Mouse (Mus musculus) embryonic fibroblast, embryonic 13.5 days (primary cell): ENCODE measurements around the gene Sbds. TPM values are rescaled to one million over a fixed set of nuclear protein-coding genes. Genes with fewer than 3 reads are reported as not detected.

Source experiments
- H3K27ac ChIP-seq: 2 replicates; pipeline ENCODE4 v1.5.1; 2012; ENCODE audit warnings: low read length, control low read depth, inconsistent platforms; ENCODE audit not compliant: insufficient read depth
- H3K4me1 ChIP-seq: 2 replicates; pipeline ENCODE4 v1.6.1; 2011; ENCODE audit warnings: low read length; ENCODE audit not compliant: control insufficient read depth, insufficient read depth
- H3K4me3 ChIP-seq: 2 replicates; pipeline ENCODE4 v1.5.1; 2011; ENCODE audit warnings: mild to moderate bottlenecking, control low read depth, low read length; ENCODE audit not compliant: insufficient read depth
- CTCF ChIP-seq: IDR thresholded peaks from 2 replicates; pipeline ENCODE4 v1.5.1; 2011; ENCODE audit warnings: mild to moderate bottlenecking, control low read depth, low read length, moderate library complexity, borderline replicate concordance; ENCODE audit not compliant: insufficient read depth
- POLR2A ChIP-seq: IDR thresholded peaks from 2 replicates; pipeline ENCODE4 v1.6.1; 2011; ENCODE audit warnings: low read depth, mild to moderate bottlenecking, control low read depth, low read length, moderate library complexity
- polyA plus RNA-seq: library from polyadenylated mRNA; stranded (reverse); fragments of >200 nt; gene quantifications from 2 replicates; pipeline ENCODE4 v1.2.4, GENCODE M21; 2011; ENCODE audit warnings: low read depth; ENCODE audit not compliant: missing spikeins, insufficient read length

The Sbds gene
- polyA plus RNA-seq, 1 experiment = 56.5 TPM

DNA sequence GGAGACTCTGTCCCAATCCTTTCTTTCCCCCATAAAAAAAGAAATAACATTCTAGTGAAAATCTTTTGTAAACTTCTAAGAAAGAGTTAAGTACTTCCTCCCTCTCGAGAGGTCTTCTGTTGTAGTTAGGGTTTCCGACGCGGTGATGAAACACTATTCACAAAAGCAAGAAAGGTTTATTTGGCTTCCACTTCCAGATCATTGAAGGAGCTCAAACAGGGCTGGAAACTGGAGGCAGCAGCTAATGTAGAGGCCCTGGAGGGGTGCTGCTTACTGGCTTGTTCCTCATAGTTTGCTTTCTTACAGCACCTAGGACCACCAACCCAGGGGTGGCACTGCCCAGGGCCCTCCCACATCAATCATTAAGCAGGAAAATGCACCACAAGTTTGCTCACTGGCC lies 27.2 kb downstream of the Sbds start:
- Histone ChIP-seq H3K4me3 (no peak overlapping the region), H3K4me1 (peaks cover 3% of the 10 kb centered on the region; the same call in 1 of the 2 replicates), H3K27ac (no peak overlapping the region)
- TF ChIP-seq CTCF (no peak), POLR2A (no peak)

- H3K4me1 ChIP-seq = peaks cover 3% of the 10 kb centered on the region; the same call in 1 of the 2 replicates
- no peak overlapping the region for H3K4me3 ChIP-seq
- H3K27ac ChIP-seq = no peak overlapping the region
- no peak for TF ChIP-seq CTCF
- TF ChIP-seq POLR2A = no peak
Measured at GRCm38 (mm10) chr5:130226790-130227189, 28.5 kb downstream of the Sbds start.

DNA sequence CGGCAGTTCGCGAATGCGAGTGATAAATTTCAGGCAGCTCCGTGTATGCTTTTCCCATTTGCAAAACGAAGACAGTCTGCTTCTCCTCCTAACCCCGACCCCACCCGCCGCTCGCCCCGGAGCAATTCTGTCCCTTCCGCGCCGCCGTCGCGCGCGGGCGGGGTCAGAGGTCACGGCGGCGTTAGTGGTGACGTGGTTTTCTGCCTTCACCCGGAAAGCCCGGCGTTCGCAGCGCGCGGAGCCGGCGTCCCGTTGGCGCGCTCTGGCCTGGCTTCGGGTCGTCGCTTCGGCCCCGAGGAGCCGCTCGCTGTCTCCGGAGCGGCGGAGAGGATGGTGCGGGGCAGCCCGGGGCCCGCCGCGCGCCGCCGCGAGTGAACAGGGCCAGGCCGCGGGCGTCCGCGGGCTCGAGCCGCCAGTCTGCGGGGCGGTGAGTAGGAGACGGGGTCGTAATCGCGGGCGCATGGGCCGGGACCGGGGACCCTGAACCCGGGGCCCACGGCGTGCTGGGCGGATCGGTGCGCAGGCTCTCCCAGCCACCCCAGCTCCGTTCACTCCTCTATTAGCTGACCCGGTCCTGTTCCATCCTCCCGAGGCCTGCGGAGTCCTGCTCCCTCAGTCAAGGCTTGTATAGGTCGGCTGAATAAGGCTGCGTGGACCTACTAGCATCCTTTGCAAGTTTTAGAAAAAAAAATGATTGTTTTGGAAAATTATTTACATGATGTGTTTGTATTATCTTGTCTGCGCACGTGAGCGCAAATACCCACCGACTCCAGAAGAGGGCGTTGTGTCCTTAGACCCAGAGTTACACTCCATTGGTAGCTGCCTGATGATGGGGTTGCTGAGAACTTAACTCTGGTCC lies 33.0 kb downstream of the Sbds start:
- TF ChIP-seq POLR2A (peak; percentile 62), CTCF (peak; percentile 33; the same call in 1 of the 2 replicates)

GRCm38 (mm10) chr5:130221760-130222145 lies 33.6 kb downstream of the Sbds start:
- peaks cover under 1% of the 10 kb centered on the region; the same call in 1 of the 2 replicates for H3K4me1 ChIP-seq
- peak overlapping the region; percentile 90 for H3K4me3 ChIP-seq
- peak overlapping the region; percentile 29 for H3K27ac ChIP-seq
- no peak for TF ChIP-seq CTCF
- TF ChIP-seq POLR2A = no peak

More for the DNA sequence above, 33.0 kb downstream of the Sbds start:
- peaks cover 3% of the 10 kb centered on the region; the same call in 1 of the 2 replicates for H3K4me1 ChIP-seq
- H3K27ac ChIP-seq = peak overlapping the region; percentile 51
- H3K4me3 ChIP-seq = peak overlapping the region; percentile 90

- peak overlapping the region; percentile 90 for H3K4me3 ChIP-seq
- H3K4me1 ChIP-seq = no peaks in the 10 kb centered on the region
- TF ChIP-seq CTCF (no peak), POLR2A (no peak)
- H3K27ac ChIP-seq = peak overlapping the region; percentile 29; the same call in 1 of the 2 replicates
Measured at GRCm38 (mm10) chr5:130221316-130221715, 34.0 kb downstream of the Sbds start.

DNA sequence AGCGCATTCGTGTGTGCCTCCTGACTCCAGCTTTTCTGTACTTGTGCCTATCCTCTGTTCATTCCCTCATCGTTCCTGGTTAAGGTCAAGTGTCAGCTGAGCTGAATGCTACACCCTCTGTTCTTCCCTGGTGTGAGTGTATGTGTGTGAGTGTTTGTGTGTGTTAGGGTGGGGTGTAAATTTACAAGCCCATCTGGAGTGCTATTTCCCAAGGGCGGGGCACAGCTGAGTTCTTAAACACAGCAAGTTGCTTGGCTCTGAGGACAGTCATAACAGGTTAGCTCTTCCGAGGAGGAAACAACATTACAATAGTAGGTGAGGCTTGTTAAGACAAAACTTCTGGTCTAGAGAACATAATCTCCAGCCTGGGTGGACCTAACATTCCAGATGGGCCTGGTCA lies 37.0 kb downstream of the Sbds start:
- TF ChIP-seq POLR2A = no peak
- no peak for TF ChIP-seq CTCF
- Histone ChIP-seq H3K4me1 (no peaks in the 10 kb centered on the region), H3K4me3 (no peak overlapping the region), H3K27ac (no peak overlapping the region)

DNA sequence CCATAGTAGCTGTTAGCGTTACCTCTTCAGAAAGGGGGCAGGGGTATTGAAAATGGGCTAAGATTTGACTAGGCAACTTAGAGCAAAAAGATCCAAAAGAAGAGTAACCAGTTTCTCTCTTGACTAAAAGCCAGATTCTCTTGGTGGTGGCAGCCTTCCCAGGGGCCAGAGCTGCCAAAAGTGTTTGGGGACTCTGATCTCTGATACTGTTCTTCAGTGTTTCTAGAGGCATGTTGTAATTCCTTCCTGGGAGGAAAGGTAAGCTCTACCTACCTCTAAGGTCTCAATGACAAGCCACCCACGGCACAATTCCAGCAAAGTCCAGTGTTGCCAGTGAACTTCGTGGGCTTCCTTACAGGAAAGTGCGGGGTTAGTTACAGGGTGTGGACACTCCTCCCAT lies 37.9 kb downstream of the Sbds start:
- no peak for TF ChIP-seq POLR2A
- no peak for TF ChIP-seq CTCF
- H3K4me3 ChIP-seq = no peak overlapping the region

DNA sequence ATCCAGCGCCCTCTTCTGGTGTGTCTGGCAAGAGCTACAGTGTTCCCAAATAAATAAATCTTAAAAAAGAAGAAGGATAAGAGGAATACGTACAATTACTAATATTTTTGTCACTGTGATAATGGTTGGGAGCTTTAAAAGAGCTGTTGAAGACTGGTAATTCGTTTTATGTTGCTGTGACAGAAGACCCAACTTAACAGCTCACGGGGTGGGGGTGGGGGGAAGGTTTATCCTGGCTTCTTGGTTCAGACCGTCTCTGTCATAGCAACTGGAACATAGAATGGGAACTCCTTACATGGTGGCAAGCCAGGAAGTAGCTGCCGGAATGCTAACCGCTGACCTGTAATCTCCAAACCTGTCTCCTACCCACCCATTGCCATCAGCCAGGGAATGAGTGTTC lies 38.5 kb downstream of the Sbds start, which contains the start of gene Tmem248:
Gene Tmem248, plus strand, starts transcription at position 301 of the 400 bp plus-strand sequence.
- no peak for TF ChIP-seq CTCF
- no peak for TF ChIP-seq POLR2A
- Histone ChIP-seq H3K27ac (no peak within 1 kb of the TSS), H3K4me3 (no peak within 1 kb of the TSS), H3K4me1 (no peaks in the 10 kb centered on the region)

More for the DNA sequence above, 37.9 kb downstream of the Sbds start:
- H3K27ac ChIP-seq = no peak overlapping the region
- no peaks in the 10 kb centered on the region for H3K4me1 ChIP-seq

GRCm38 (mm10) chr5:130212956-130213355 lies 42.4 kb downstream of the Sbds start:
- TF ChIP-seq POLR2A (no peak), CTCF (no peak)
- Histone ChIP-seq H3K27ac (no peak overlapping the region), H3K4me1 (no peaks in the 10 kb centered on the region), H3K4me3 (no peak overlapping the region)

- no peaks in the 10 kb centered on the region; the same call in 1 of the 2 replicates for H3K4me1 ChIP-seq
- no peak overlapping the region for H3K27ac ChIP-seq
- no peak overlapping the region for H3K4me3 ChIP-seq
- TF ChIP-seq POLR2A (no peak), CTCF (no peak)
Measured at GRCm38 (mm10) chr5:130207299-130207698, 48.0 kb downstream of the Sbds start.
